Mouse (Mus musculus) heart, postnatal 25 days (tissue): ENCODE measurements around the gene Trappc5. TPM values are rescaled to one million over a fixed set of nuclear protein-coding genes. Genes with fewer than 3 reads are reported as not detected.

Experiments used
- DNase-seq: peaks from one replicate; pipeline ENCODE4 v3.0.0; 2022; ENCODE audit warnings: low spot score
- intact Hi-C: fragments of 180-260 bp; cut with DNase I; formaldehyde crosslinking; loops from one replicate; pipeline ENCODE4 v1.15.1; 2025
- total RNA-seq, 2 experiments: library from RNA; stranded (reverse); gene quantifications; 2 replicates each; pipeline ENCODE4 v1.2.3; 2021

The Trappc5 gene
- total RNA-seq, 2 experiments from 2014 or later = 19.1 to 19.3 TPM

DNA sequence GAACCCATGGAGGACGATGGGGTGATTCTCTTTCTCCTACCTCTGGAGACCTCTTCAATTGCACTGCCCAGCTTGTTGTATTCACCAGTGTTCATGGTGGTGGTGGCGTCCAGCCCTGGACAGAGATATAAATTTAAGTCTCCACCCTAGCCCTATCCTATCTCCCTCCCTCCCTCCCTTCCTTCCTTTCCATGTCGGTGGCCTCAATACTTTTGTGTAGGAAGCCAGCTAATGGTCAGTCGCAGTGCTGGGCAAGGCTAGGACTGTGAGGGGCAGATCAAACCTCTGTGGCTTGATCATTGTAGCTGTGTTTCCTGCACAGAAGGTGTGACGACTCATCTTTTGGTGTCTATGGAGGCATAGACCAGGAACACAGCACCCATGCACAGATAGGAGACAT is 44.5 kb downstream of the Trappc5 start, which contains the start of gene Clec4g:
TSS of gene Clec4g (minus strand) at position 101 of the 400 bp plus-strand sequence.
- intact Hi-C loops = no loop called here
- DNase-seq = no peak

DNA sequence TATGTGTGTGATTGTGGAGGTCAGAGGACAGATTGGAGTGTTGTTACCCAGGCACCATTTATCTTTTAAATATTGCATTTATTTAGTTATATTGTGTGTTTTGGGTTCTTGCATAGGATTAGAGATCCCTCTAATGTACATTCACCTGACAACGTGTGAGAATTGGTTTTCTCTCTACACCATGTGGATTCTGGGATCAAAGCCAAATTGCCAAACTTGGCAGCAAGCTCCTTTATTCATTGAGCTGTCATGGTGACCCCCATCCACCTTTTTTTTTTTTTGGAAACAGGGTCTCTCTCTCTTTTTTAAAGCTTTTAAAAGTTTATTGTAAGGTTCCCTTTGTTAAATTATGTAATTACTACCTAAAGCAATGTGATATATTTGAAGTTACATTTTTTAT is 44.9 kb downstream of the Trappc5 start:
- intact Hi-C loops = no loop called here
- DNase-seq = no peak

Other genes with a start within 250 kb of the Trappc5 start
- 1 to 10 TPM; 3.2 to 3.4 TPM for gene Pex11g, start 208.6 kb upstream of the Trappc5 start, total RNA-seq
- not detected for gene Tex45, start 205.4 kb upstream of the Trappc5 start, total RNA-seq
- 10 to 100 TPM; 27.2 to 28.6 TPM for gene Zfp358, start 183.2 kb upstream of the Trappc5 start, total RNA-seq
- gene Mcoln1, start 175.8 kb upstream of the Trappc5 start, total RNA-seq = 10 to 100 TPM; 18.5 to 22.0 TPM
- gene Pnpla6, start 160.9 kb upstream of the Trappc5 start, total RNA-seq = 10 to 100 TPM; 10.6 to 11.9 TPM
- under 1 TPM in 1 of 2 experiments, not detected in 1; 0.25 TPM for gene C330021F23Rik, start 108.3 kb upstream of the Trappc5 start, total RNA-seq
- gene Camsap3, start 89.0 kb upstream of the Trappc5 start, total RNA-seq = under 1 TPM; 0.47 to 0.67 TPM
- 10 to 100 TPM; 14.5 to 14.9 TPM for gene Xab2, start 55.0 kb upstream of the Trappc5 start, total RNA-seq
- gene Pet100, start 54.8 kb upstream of the Trappc5 start, total RNA-seq = 10 to 100 TPM; 70.6 to 80.3 TPM
- gene Pcp2, start 50.8 kb upstream of the Trappc5 start, total RNA-seq = not detected
- 1 to 10 TPM; 4.5 to 4.8 TPM for gene Stxbp2, start 45.3 kb upstream of the Trappc5 start, total RNA-seq
- gene Retn, start 20.5 kb upstream of the Trappc5 start, total RNA-seq = 1 to 10 TPM in 1 of 2 experiments, under 1 TPM in 1; 0.70 to 3.7 TPM
- gene Mcemp1, start 10.5 kb upstream of the Trappc5 start, total RNA-seq = under 1 TPM; 0.22 to 0.34 TPM
- gene Fcor, start 3.9 kb upstream of the Trappc5 start, total RNA-seq = 1 to 10 TPM in 1 of 2 experiments, not detected in 1; 2.2 TPM
- gene Fcer2a, start 17.9 kb downstream of the Trappc5 start, total RNA-seq = under 1 TPM; 0.29 to 0.59 TPM
- gene Clec4g, start 44.4 kb downstream of the Trappc5 start, total RNA-seq = under 1 TPM; 0.65 to 0.67 TPM
- under 1 TPM; 0.22 to 0.42 TPM for gene Cd209a, start 72.7 kb downstream of the Trappc5 start, total RNA-seq
- not detected for gene Cd209e, start 178.0 kb downstream of the Trappc5 start, total RNA-seq
- not detected for gene Cd209d, start 202.3 kb downstream of the Trappc5 start, total RNA-seq